Mouse (Mus musculus) embryonic fibroblast, embryonic 13.5 days (primary cell): ENCODE data around the gene Atf5.

Experiments
- CTCF ChIP-seq: IDR thresholded peaks from 2 replicates; pipeline ENCODE4 v1.5.1; 2011; ENCODE audit warnings: mild to moderate bottlenecking, control low read depth, low read length, moderate library complexity, borderline replicate concordance; ENCODE audit not compliant: insufficient read depth
- POLR2A ChIP-seq: IDR thresholded peaks from 2 replicates; pipeline ENCODE4 v1.6.1; 2011; ENCODE audit warnings: low read depth, mild to moderate bottlenecking, control low read depth, low read length, moderate library complexity

DNA sequence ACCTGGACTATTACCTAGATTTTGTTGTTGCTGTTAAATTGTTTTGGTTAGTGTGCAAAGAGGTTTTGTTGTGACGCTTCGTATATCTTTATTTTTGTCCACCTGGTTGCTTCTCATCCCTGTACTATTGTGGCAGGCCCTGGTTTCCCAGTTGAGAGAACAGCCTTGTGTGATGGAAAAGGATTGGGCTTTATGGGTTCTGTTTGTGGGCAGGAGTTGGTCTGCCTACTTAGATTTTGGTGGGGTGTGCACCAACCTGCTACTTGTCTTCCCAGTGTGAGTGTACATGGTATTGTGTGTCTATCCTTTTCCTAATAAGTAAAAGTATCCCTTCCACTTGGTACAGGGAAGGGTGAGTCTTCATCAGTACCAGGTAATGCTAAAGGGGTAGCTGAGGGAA is 2.9 kb upstream of the Atf5 start:
- no peak; the same call in 1 of the 2 replicates for TF ChIP-seq POLR2A
- no peak for TF ChIP-seq CTCF
